Mouse (Mus musculus) liver, embryonic 14.5 days (tissue): ENCODE data around the gene Lim2. TPM values are rescaled to one million over a fixed set of nuclear protein-coding genes. Genes with fewer than 3 reads are reported as not detected.
"Not testable (repeated sequence)": the region's sequence is repeated elsewhere in the genome, so short reads cannot be mapped to it uniquely, and the experiment has no call there.

Experiments
- ATAC-seq: fragments of 200-750 bp; cut with Nextera tagmentation; 2 replicates; pipeline ENCODE4 v1.8.0; 2017; ENCODE audit warnings: moderate number of reproducible peaks, mild to moderate bottlenecking, moderate library complexity; ENCODE audit not compliant: insufficient read depth
- DNase-seq, 3 experiments: peaks; one replicate each; pipeline ENCODE4 v3.0.0-alpha.2; 2012 to 2013; ENCODE audit warnings: low read depth in 3 of 3, low spot score in 3 of 3
- H3K27ac ChIP-seq: fragments of 300-500 bp; sonication (generic); 2 replicates; pipeline ENCODE4 v1.5.1; 2014; ENCODE audit warnings: moderate library complexity, mild to moderate bottlenecking, control low read depth, inconsistent platforms
- H3K27me3 ChIP-seq: fragments of 300-500 bp; sonication (generic); 2 replicates; pipeline ENCODE4 v1.6.1; 2014; ENCODE audit warnings: mild to moderate bottlenecking, low read length, moderate library complexity; ENCODE audit not compliant: control insufficient read depth, insufficient read depth
- H3K36me3 ChIP-seq: fragments of 300-500 bp; sonication (generic); replicated peaks from 2 replicates; pipeline ENCODE4 v1.6.1; 2014; ENCODE audit warnings: low read depth; ENCODE audit not compliant: control insufficient read depth, insufficient read depth
- H3K4me1 ChIP-seq, 2 experiments: fragments of 200-500 bp in 1 of 2; fragments of 300-500 bp in 1 of 2; sonication (generic) in 1 of 2; replicated peaks; 2 replicates each; pipeline ENCODE4 v1.6.1; 2012 to 2014; ENCODE audit warnings: antibody characterized with exemption in 1 of 2, inconsistent platforms in 1 of 2, low read length in 1 of 2; ENCODE audit not compliant: control insufficient read depth in 2 of 2, insufficient read depth in 2 of 2
- H3K4me2 ChIP-seq: fragments of 300-500 bp; sonication (generic); 2 replicates; pipeline ENCODE4 v1.6.1; 2014; ENCODE audit warnings: low read depth, mild to moderate bottlenecking, control low read depth, moderate library complexity
- H3K4me3 ChIP-seq, 2 experiments: fragments of 200-500 bp in 1 of 2; fragments of 300-500 bp in 1 of 2; sonication (generic) in 1 of 2; 2 replicates each; pipeline ENCODE4 v1.5.1; 2012 to 2014; ENCODE audit warnings: low read depth in 2 of 2, low read length in 2 of 2, mild to moderate bottlenecking in 2 of 2, control low read depth in 1 of 2, inconsistent platforms in 1 of 2, moderate library complexity in 1 of 2; ENCODE audit not compliant: insufficient read depth in 1 of 2
- H3K9ac ChIP-seq: fragments of 300-500 bp; sonication (generic); replicated peaks from 2 replicates; pipeline ENCODE4 v1.6.1; 2014; ENCODE audit warnings: mild to moderate bottlenecking, control low read depth, moderate library complexity
- H3K9me3 ChIP-seq: fragments of 300-500 bp; sonication (generic); 2 replicates; pipeline ENCODE4 v1.6.1; 2016; ENCODE audit warnings: low read length, mixed read lengths; ENCODE audit not compliant: control insufficient read depth
- CTCF ChIP-seq: IDR thresholded peaks from 2 replicates; pipeline ENCODE4 v1.5.1; 2016; ENCODE audit warnings: antibody characterized with exemption, low read depth, control low read depth
- EP300 ChIP-seq: IDR thresholded peaks from 2 replicates; pipeline ENCODE4 v1.6.1; 2016; ENCODE audit warnings: antibody characterized with exemption, low read depth
- WGBS: fragments of 180-500 bp; shearing (Covaris S2); extraction: QIAGEN DNeasy Blood & Tissue Kit; methylation state at CpG from one replicate; pipeline ENCODE4 v1.1.7; 2014; ENCODE audit not compliant: insufficient replicate concordance; 5-methylcytosine and 5-hydroxymethylcytosine counted together
- polyA plus RNA-seq, 2 experiments: library from polyadenylated mRNA; depleted of rRNA in 1 of 2; stranded (reverse) in 1 of 2; unstranded in 1 of 2; fragments of >200 nt; fragmentation: Nextera tagmentation in 1 of 2; extraction: Ambion mirVana in 1 of 2; gene quantifications; 2 replicates each; pipeline versions ENCODE4 v1.2.1 to v1.2.3; 2012 to 2014

The Lim2 gene
- polyA plus RNA-seq, 2 experiments = 0.07 to 0.08 TPM

- H3K4me2 ChIP-seq = no peak overlapping the region
- 41% methylated on average over 3 of the region's 3 CpGs for WGBS
- ATAC-seq = no peak
- no peak overlapping the region for H3K4me3 ChIP-seq
- no peaks in the 10 kb centered on the region for H3K4me1 ChIP-seq
- no peak overlapping the region for H3K9ac ChIP-seq
- TF ChIP-seq CTCF = no peak
- no peak for TF ChIP-seq EP300
- H3K36me3 ChIP-seq = no peaks in the 10 kb centered on the region
- no peaks in the 10 kb centered on the region for H3K9me3 ChIP-seq
- H3K27ac ChIP-seq = no peak overlapping the region
- no peaks in the 10 kb centered on the region for H3K27me3 ChIP-seq
- DNase-seq = no peak
These were observed 19.9 kb upstream of the Lim2 start for GRCm38 (mm10) chr7:43407573-43407972.

- TF ChIP-seq EP300 = no peak
- TF ChIP-seq CTCF = no peak
- Histone ChIP-seq H3K36me3 (no peaks in the 10 kb centered on the region), H3K9me3 (no peaks in the 10 kb centered on the region), H3K4me3 (no peak within 1 kb of the TSS), H3K9ac (no peak within 1 kb of the TSS), H3K4me1 (no peaks in the 10 kb centered on the region), H3K4me2 (no peak within 1 kb of the TSS), H3K27me3 (no peaks in the 10 kb centered on the region), H3K27ac (no peak within 1 kb of the TSS)
- 41% methylated on average over 4 of the region's 4 CpGs for WGBS
- DNase-seq (no peak), ATAC-seq (no peak)
These were observed 19.3 kb upstream of the Lim2 start, which contains the start of gene Siglecg for GRCm38 (mm10) chr7:43408131-43408553. Gene Siglecg (plus strand): TSS chr7:43408204.

- ATAC-seq = no peak
- 57% methylated on average over 3 of the region's 3 CpGs for WGBS
- Histone ChIP-seq H3K9ac (no peak overlapping the region), H3K4me1 (no peaks in the 10 kb centered on the region), H3K9me3 (no peaks in the 10 kb centered on the region), H3K4me2 (no peak overlapping the region), H3K27ac (no peak overlapping the region), H3K36me3 (no peaks in the 10 kb centered on the region), H3K4me3 (no peak overlapping the region), H3K27me3 (no peaks in the 10 kb centered on the region)
- no peak for TF ChIP-seq EP300
- TF ChIP-seq CTCF = no peak
- DNase-seq = no peak
These were observed 18.4 kb upstream of the Lim2 start for GRCm38 (mm10) chr7:43409084-43409483.

- H3K27ac ChIP-seq, H3K27me3 ChIP-seq, H3K9me3 ChIP-seq, H3K9ac ChIP-seq, ATAC-seq, H3K4me2 ChIP-seq, H3K4me1 ChIP-seq, H3K36me3 ChIP-seq, DNase-seq, H3K4me3 ChIP-seq: not testable (repeated sequence)
- 25% methylated on average over 4 of the region's 4 CpGs for WGBS
These were observed 15.7 kb upstream of the Lim2 start for GRCm38 (mm10) chr7:43411724-43412123.

GRCm38 (mm10) chr7:43417298-43417697, 10.2 kb upstream of the Lim2 start:
- ATAC-seq (no peak), DNase-seq (no peak)

More at GRCm38 (mm10) chr7:43417298-43417697, 10.2 kb upstream of the Lim2 start:
- Histone ChIP-seq H3K9ac (no peak overlapping the region), H3K4me3 (no peak overlapping the region), H3K4me1 (no peaks in the 10 kb centered on the region), H3K9me3 (no peaks in the 10 kb centered on the region), H3K27me3 (no peaks in the 10 kb centered on the region), H3K36me3 (no peaks in the 10 kb centered on the region), H3K4me2 (no peak overlapping the region), H3K27ac (no peak overlapping the region)
- TF ChIP-seq CTCF (peak; percentile 51), EP300 (no peak)
- WGBS = 69% methylated on average over 10 of the region's 10 CpGs
